Mouse (Mus musculus) adrenal gland, postnatal 0 days (tissue): ENCODE results near the gene Poldip3. TPM values are rescaled to one million over a fixed set of nuclear protein-coding genes. Genes with fewer than 3 reads are reported as not detected.

Source experiments
- polyA plus RNA-seq: library from polyadenylated mRNA; unstranded; fragments of >200 nt; fragmentation: Nextera tagmentation; extraction: Ambion mirVana; gene quantifications from 2 replicates; pipeline ENCODE4 v1.2.1, GENCODE M21; 2015

Gene Poldip3
- polyA plus RNA-seq = 55.4 and 87.3 TPM in 2 replicates

GRCm38 (mm10) chr15:83149196-83150072 is at the start of gene Poldip3:
Gene Poldip3, minus strand, starts transcription at chr15:83149384.

DNA sequence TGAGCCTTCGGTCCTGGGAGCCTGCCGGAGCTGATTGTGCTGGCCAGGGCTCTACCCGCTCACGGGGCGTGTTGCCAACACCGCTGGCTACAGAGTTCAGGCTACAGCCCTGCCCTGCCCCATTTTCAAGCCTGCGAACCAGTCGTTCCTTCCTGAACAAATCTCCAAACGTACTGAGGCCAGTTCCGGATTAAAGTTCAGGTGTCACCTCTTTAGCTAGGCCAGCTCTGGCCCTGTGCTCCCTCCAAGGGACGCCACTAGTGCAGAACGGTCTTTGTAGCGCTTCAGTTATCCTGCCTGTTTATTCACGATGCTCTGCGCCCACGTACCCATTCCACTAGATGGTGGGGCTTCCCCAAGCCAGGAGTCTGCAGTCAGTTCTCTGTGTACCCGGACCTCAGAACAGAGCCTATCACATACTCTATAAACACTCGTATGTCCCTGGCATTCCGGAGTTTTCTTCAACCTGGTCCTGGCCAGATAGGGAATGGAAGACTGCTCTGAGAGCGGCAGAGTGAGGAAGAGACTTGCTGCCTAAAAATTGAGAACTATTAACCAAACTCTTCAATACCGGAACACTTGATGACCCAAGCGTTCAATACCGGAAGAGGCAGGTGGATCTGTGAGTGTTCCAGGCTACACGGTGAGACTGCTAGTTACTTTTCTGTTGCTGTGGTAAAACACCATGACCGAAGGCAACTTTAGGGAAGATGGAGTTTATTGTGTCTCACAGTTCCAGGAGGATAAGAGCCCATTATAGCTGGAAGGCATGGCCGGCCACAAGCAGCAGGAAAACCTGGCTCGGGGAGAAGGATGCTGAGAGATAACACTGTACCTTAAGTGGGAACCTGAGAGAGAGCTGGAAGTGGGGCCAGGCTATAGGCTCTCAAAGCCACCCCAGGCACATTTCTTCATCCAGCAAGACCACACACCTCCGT is 23.6 kb upstream of the Poldip3 start, which contains the start of gene Cyb5r3:
Cyb5r3 (minus strand) TSS at position 101 of the 938 bp plus-strand sequence.

DNA sequence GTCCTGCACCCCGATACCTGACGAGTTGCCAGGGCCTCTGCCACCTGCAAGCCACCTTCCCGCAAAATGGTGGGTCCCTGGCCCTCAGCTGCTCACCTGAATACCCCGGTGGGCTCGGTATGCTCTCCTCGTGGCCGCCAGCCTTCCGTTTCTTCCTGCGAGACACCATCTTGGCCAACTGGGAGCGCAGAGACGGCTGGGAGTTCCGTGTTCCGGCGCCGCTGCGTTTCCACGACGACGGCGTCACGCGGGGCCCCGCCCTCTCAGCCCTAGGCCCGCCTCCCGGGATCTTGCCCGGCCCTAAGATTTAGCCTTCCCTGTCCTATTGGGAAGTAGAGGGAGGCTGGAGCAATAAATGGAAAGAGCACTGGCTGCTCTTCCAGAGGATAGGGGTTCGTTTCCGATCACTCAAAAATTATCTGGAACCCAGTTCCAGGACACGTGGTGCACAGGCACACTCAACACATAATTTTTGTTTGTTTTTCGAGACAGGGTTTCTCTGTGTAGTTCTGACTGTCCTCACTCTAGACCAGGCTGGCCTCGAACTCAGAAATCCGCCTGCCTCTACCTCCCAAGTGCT is 26.5 kb downstream of the Poldip3 start, which contains the start of gene Rrp7a:
Rrp7a (minus strand) TSS at position 236 of the 580 bp plus-strand sequence.

GRCm38 (mm10) chr15:83089429-83089605 is 59.9 kb downstream of the Poldip3 start, which contains the start of gene Serhl:
Gene Serhl, plus strand, starts transcription at chr15:83089506.

Other genes starting within 250 kb of the Poldip3 start
- gene Tcf20, start 161.5 kb downstream of the Poldip3 start, polyA plus RNA-seq = 2.7 and 4.4 TPM in 2 replicates
- gene Nfam1, start 116.1 kb downstream of the Poldip3 start, polyA plus RNA-seq = 3.4 and 3.5 TPM in 2 replicates
- gene Serhl, start 59.9 kb downstream of the Poldip3 start, polyA plus RNA-seq = 74.6 and 84.6 TPM in 2 replicates
- gene Rrp7a, start 26.6 kb downstream of the Poldip3 start, polyA plus RNA-seq = 39.5 and 58.9 TPM in 2 replicates
- gene Cyb5r3, start 23.2 kb upstream of the Poldip3 start, polyA plus RNA-seq = 179 and 235 TPM in 2 replicates
- 12.4 and 16.4 TPM in 2 replicates for gene A4galt, start 102.4 kb upstream of the Poldip3 start, polyA plus RNA-seq
- gene Arfgap3, start 200.9 kb upstream of the Poldip3 start, polyA plus RNA-seq = 38.9 and 53.5 TPM in 2 replicates